Mouse (Mus musculus) heart, postnatal 10 days (tissue): ENCODE data around the gene Xndc1. TPM values are rescaled to one million over a fixed set of nuclear protein-coding genes. Genes with fewer than 3 reads are reported as not detected.
A peak's percentile ranks its signal among the peaks of the same experiment; 100 is the strongest.
"Not testable (repeated sequence)": the region's sequence is repeated elsewhere in the genome, so short reads cannot be mapped to it uniquely, and the experiment has no call there.

Experiments
- DNase-seq, 2 experiments: peaks; one replicate each; pipeline ENCODE4 v3.0.0; 2021
- intact Hi-C: fragments of 180-260 bp; cut with DNase I; formaldehyde crosslinking; loops from one replicate; pipeline ENCODE4 v1.15.1; 2025
- total RNA-seq, 2 experiments: library from RNA; stranded (reverse); gene quantifications; 2 replicates each; pipeline ENCODE4 v1.2.3; 2021

Xndc1 gene
- total RNA-seq = 10 to 100 TPM in 1 of 2 experiments, 1 to 10 TPM in 1; 9.6 to 10.9 TPM

GRCm38 (mm10) chr7:102065046-102065891 lies at the start of gene Xndc1, which contains the start of the genes Rnf121 and Xntrpc:
Xndc1 (plus strand) TSS chr7:102065511.
Rnf121 (minus strand) TSS chr7:102065469.
Xntrpc (plus strand) TSS chr7:102065713.
- peak; percentile 95 to 96 for DNase-seq
- intact Hi-C loops = loop anchor here (2.0 kb wide), 1 partner anchor 66 kb away; no protein-coding TSS in a partner anchor

GRCm38 (mm10) chr7:102016936-102017335 lies 48.4 kb upstream of the Xndc1 start:
- intact Hi-C loops = no loop called here
- DNase-seq = no peak

- intact Hi-C loops = no loop called here
- DNase-seq = peak in 1 of 2 experiments; percentile 52
Measured at GRCm38 (mm10) chr7:102017452-102017851, 47.9 kb upstream of the Xndc1 start.

- intact Hi-C loops = no loop called here
- peak; percentile 47 to 55 for DNase-seq
Measured at GRCm38 (mm10) chr7:102018034-102018433, 47.3 kb upstream of the Xndc1 start.

GRCm38 (mm10) chr7:102018590-102018989 lies 46.7 kb upstream of the Xndc1 start, which contains the start of gene Il18bp:
Il18bp (minus strand) TSS chr7:102018690.
- intact Hi-C loops = no loop called here
- DNase-seq = no peak

GRCm38 (mm10) chr7:102019362-102019761 lies 45.9 kb upstream of the Xndc1 start:
- intact Hi-C loops = no loop called here
- DNase-seq = no peak

GRCm38 (mm10) chr7:102020934-102021333 lies 44.4 kb upstream of the Xndc1 start:
- intact Hi-C loops, DNase-seq: not testable (repeated sequence)

GRCm38 (mm10) chr7:102023821-102024220 lies 41.5 kb upstream of the Xndc1 start:
- no peak for DNase-seq
- intact Hi-C loops = no loop called here

- intact Hi-C loops = no loop called here
Measured at GRCm38 (mm10) chr7:102025187-102026119, 39.9 kb upstream of the Xndc1 start.

GRCm38 (mm10) chr7:102034904-102035303 lies 30.4 kb upstream of the Xndc1 start:
- no peak for DNase-seq
- intact Hi-C loops = no loop called here

More at GRCm38 (mm10) chr7:102025187-102026119, 39.9 kb upstream of the Xndc1 start:
- no peak for DNase-seq

- intact Hi-C loops = no loop called here
- DNase-seq = no peak
Measured at GRCm38 (mm10) chr7:102035534-102035933, 29.8 kb upstream of the Xndc1 start.

- DNase-seq = no peak
- intact Hi-C loops = no loop called here
Measured at GRCm38 (mm10) chr7:102037318-102037717, 28.0 kb upstream of the Xndc1 start.

GRCm38 (mm10) chr7:102042314-102042713 lies 23.0 kb upstream of the Xndc1 start:
- intact Hi-C loops = no loop called here
- no peak for DNase-seq

GRCm38 (mm10) chr7:102048524-102048923 lies 16.8 kb upstream of the Xndc1 start:
- DNase-seq, intact Hi-C loops: not testable (repeated sequence)

- intact Hi-C loops = loop anchor here (5.0 kb wide), 1 partner anchor 129 kb away; the partner anchor contains the start of genes Lrrc51 and Numa1
- DNase-seq = no peak
Measured at GRCm38 (mm10) chr7:102061353-102061752, 4.0 kb upstream of the Xndc1 start.

GRCm38 (mm10) chr7:102062203-102062602 lies 3.1 kb upstream of the Xndc1 start:
- no peak for DNase-seq
- intact Hi-C loops = loop anchor here (5.0 kb wide), 1 partner anchor 130 kb away; the partner anchor contains the start of genes Lrrc51 and Numa1

GRCm38 (mm10) chr7:102063891-102064290 lies 1.4 kb upstream of the Xndc1 start:
- DNase-seq = no peak
- intact Hi-C loops = loop anchor here (2.0 to 5.0 kb wide), 2 partner anchors 65 to 132 kb away; partner anchors contain the start of genes Lrrc51 and Numa1

GRCm38 (mm10) chr7:102064655-102065045 lies 661 bp upstream of the Xndc1 start:
- no peak for DNase-seq
- intact Hi-C loops = loop anchor here (2.0 to 5.0 kb wide), 2 partner anchors 66 to 132 kb away; partner anchors contain the start of genes Lrrc51 and Numa1

- intact Hi-C loops = no loop called here
- no peak for DNase-seq
Measured at GRCm38 (mm10) chr7:102066363-102066762, 1.1 kb downstream of the Xndc1 start.

- intact Hi-C loops = loop anchor here (2.0 to 5.0 kb wide), 2 partner anchors 80 to 424 kb away; no protein-coding TSS in a partner anchor
- peak in 1 of 2 experiments; percentile 44 for DNase-seq
Measured at GRCm38 (mm10) chr7:102076714-102077296, 11.5 kb downstream of the Xndc1 start.
